Mouse (Mus musculus): ENCODE data around the gene Rnf167.

DNA sequence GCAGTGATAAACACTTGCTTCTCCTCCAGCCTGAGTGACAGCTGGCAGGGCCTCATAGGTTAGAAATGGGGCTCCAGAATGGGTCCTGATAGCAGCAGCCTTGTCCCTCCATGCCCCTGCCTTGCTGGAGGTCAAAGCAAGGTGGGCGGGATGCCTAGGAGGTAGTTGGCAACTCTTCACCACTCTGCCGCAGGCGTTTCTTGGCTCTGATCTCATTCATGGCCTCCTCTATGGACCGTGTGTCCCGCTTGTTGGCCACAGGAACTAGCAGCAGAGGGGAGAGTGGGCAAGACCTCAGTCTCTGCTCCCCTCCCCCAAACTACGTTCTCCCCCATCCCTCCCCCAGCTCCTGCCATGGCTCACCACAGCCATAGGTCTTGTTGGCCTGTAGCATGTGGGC, 16.9 kb downstream of the Rnf167 start:
- TF ChIP-seq CTCF (IDR thresholded peaks at IDR 0.05; ENCODE audit: borderline replicate concordance, extremely low read depth, insufficient read depth, insufficient read length) (no peak), POLR2A (IDR thresholded peaks at IDR 0.05; ENCODE audit: borderline replicate concordance, extremely low read depth, insufficient read depth, insufficient read length, poor library complexity, severe bottlenecking) (no peak)

Data from brain, embryonic 14.5 days (tissue).